Mouse (Mus musculus): ENCODE data around the gene Senp1.

DNA sequence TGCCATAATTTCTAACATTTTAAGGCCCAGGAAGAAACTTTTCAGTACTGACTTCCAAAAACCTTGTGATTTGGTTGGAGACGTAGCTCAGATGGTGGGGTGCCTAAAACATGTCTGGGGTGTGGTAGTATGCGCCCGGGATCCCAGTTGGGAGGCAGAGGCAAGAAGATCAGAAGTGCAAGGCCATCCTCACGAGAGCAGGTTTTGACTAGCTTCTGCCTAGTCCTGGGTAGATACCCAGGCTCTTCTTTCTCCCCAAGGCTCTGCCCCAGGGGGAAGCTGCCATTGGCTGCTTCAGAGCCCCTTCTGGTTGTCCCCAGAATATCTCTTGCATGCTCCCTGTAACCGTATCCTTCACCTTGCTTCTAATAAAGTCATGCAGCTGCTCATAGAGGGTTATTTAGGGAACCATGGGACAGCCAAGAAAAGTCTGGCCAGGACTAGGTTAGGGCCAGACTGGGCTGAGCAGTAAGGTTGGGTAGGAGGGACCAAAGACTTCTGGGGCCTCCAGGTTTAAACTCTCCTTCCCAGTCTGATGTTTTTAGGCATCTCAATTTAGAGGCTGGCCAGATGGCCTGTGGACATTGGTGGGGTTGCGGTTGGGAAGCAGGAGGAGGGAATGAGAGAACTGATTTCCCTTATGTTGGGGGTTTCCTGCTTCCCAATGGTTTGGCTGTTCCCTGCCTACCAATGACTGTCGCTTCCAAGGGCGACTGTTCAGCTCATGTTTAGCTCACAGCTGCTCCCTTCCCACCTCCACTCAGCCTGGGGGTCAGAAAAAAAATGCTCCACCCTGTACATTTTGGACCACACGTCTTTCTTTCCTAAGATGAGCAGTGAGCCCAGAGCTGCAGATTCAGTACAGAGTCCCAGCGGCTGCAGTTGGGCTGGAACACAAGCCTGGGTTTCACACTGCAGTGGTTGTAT is 21.6 kb upstream of the Senp1 start:
- TF ChIP-seq CTCF (IDR thresholded peaks at IDR 0.05; ENCODE audit: insufficient read depth, low read length) (no peak), POLR2A (IDR thresholded peaks at IDR 0.05; ENCODE audit: borderline replicate concordance, extremely low read depth, low read depth, low read length) (no peak)

All from lung, adult 2 months (tissue).